Mouse (Mus musculus): ENCODE data around the gene Flt3l. TPM values are rescaled to one million over a fixed set of nuclear protein-coding genes. Genes with fewer than 3 reads are reported as not detected.

Gene Flt3l
- polyA plus RNA-seq, 2 experiments: 3.3 to 12.4 TPM

DNA sequence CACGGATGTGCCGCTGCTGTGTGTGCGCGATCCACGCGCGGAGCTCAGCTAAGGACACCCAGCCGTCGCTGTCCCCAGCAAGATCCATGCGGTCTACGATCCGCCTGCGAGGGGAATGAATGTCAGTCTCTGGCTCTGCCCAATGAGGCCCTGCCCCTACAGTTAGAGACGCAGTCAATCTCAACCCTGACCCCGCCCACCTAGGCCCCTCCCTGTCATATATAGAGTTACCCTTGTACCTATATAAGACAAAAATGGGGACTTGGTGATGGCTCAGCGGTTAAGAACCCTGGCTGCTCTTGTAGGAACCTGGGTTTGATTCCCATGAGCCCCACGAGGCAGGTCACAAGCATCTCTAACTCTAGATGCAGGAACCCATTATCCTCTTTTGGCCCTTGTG is 47.6 kb downstream of the Flt3l start:
- peaks cover 60% of the 10 kb centered on the region for H3K36me3 ChIP-seq (ENCODE audit: control insufficient read depth, insufficient read depth, low read length)
- 93% methylated on average over 16 of the region's 17 CpGs for WGBS
- H3K4me2 ChIP-seq (replicated peaks; ENCODE audit: low read depth, low read length, severe bottlenecking): no peak overlapping the region
- TF ChIP-seq POLR2A (IDR thresholded peaks at IDR 0.05; ENCODE audit: borderline replicate concordance, extremely low read depth, insufficient read depth, insufficient read length): no peak
- no peak overlapping the region for H3K27ac ChIP-seq (replicated peaks; ENCODE audit: low read depth, low read length)
- no peak overlapping the region for H3K9ac ChIP-seq (ENCODE audit: low read depth, low read length, severe bottlenecking)
- no peaks in the 10 kb centered on the region for H3K9me3 ChIP-seq (ENCODE audit: control insufficient read depth, low read length)
- H3K4me3 ChIP-seq (replicated peaks; ENCODE audit: low read length): no peak overlapping the region
- no peaks in the 10 kb centered on the region for H3K27me3 ChIP-seq (ENCODE audit: control insufficient read depth, insufficient read depth, low read length)
- no peak for ATAC-seq (ENCODE audit: low FRiP score, low read depth)
- peaks cover 13% of the 10 kb centered on the region for H3K4me1 ChIP-seq (ENCODE audit: control insufficient read depth, insufficient read depth, low read length)
- DNase-seq (ENCODE audit: low spot score): no peak

DNA sequence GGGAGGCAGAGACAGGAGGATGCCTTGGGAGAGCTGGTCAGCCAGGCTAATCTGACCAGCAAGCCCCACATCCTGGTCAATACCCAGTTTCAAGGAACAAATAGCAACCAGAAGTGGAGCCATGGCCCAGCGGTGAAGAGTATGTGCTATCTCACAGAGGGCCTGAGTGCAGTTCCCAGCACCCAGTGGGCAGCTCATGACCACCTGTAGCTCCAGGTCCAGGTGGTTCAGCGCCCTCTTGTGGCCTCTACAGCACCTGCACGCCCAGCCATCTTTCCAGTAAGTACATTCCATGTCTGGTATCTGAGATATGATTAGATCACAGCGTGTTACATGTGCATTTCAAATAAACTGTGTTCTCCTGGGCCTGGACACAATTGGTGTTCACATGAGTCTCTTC is 50.1 kb downstream of the Flt3l start:
- no peaks in the 10 kb centered on the region for H3K9me3 ChIP-seq (ENCODE audit: control insufficient read depth, low read length)
- 77% methylated on average over 4 of the region's 4 CpGs for WGBS
- H3K27me3 ChIP-seq (ENCODE audit: control insufficient read depth, insufficient read depth, low read length): no peaks in the 10 kb centered on the region
- no peak overlapping the region for H3K4me3 ChIP-seq (replicated peaks; ENCODE audit: low read length)
- no peak overlapping the region for H3K9ac ChIP-seq (ENCODE audit: low read depth, low read length, severe bottlenecking)
- peaks cover 75% of the 10 kb centered on the region for H3K36me3 ChIP-seq (ENCODE audit: control insufficient read depth, insufficient read depth, low read length)
- no peak for DNase-seq (ENCODE audit: low spot score)
- TF ChIP-seq POLR2A (IDR thresholded peaks at IDR 0.05; ENCODE audit: borderline replicate concordance, extremely low read depth, insufficient read depth, insufficient read length): no peak
- H3K4me1 ChIP-seq (ENCODE audit: control insufficient read depth, insufficient read depth, low read length): peaks cover 6% of the 10 kb centered on the region
- H3K4me2 ChIP-seq (replicated peaks; ENCODE audit: low read depth, low read length, severe bottlenecking): no peak overlapping the region
- H3K27ac ChIP-seq (replicated peaks; ENCODE audit: low read depth, low read length): no peak overlapping the region
- ATAC-seq (ENCODE audit: low FRiP score, low read depth): no peak

DNA sequence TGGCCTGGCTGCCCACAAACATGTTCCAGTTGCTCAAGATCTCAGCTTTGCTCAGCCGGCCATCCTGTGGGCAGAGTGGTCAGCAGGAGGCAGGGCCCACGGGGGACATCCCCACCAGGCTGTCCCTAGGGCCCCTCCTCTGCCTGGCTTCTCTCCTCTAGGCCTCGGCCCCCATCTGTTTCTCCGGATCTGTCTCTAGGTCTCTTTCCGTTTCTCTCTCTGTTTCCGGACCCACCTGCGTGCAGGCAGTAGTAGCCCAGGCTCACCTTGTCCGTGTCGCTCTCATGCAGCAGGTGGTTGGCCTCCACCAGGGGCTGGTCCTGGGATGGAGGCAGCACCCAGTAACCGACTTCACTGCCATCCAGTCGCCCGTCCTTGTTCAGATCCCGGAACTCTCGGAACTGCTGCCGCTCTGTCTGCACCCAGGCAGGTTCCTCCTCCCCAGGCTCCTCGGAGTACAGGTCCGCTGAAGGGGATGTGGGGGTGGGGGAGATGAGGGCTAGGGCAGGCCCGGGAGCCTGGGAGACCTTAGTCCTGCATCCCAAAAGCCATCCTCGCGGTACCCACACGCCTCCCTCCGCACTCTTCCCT is 52.8 kb downstream of the Flt3l start:
- ATAC-seq (ENCODE audit: low FRiP score, low read depth) (no peak), DNase-seq (ENCODE audit: low spot score) (no peak)
- H3K36me3 ChIP-seq (ENCODE audit: control insufficient read depth, insufficient read depth, low read length): peaks cover 62% of the 10 kb centered on the region
- H3K4me2 ChIP-seq (replicated peaks; ENCODE audit: low read depth, low read length, severe bottlenecking): no peak overlapping the region
- H3K27me3 ChIP-seq (ENCODE audit: control insufficient read depth, insufficient read depth, low read length): no peaks in the 10 kb centered on the region
- H3K9ac ChIP-seq (ENCODE audit: low read depth, low read length, severe bottlenecking): no peak overlapping the region
- no peaks in the 10 kb centered on the region for H3K9me3 ChIP-seq (ENCODE audit: control insufficient read depth, low read length)
- TF ChIP-seq POLR2A (IDR thresholded peaks at IDR 0.05; ENCODE audit: borderline replicate concordance, extremely low read depth, insufficient read depth, insufficient read length): no peak
- no peak overlapping the region for H3K27ac ChIP-seq (replicated peaks; ENCODE audit: low read depth, low read length)
- H3K4me1 ChIP-seq (ENCODE audit: control insufficient read depth, insufficient read depth, low read length): no peaks in the 10 kb centered on the region
- H3K4me3 ChIP-seq (replicated peaks; ENCODE audit: low read length): no peak overlapping the region; the same call in 1 of the 2 replicates
- WGBS: 81% methylated on average over 22 of the region's 22 CpGs

DNA sequence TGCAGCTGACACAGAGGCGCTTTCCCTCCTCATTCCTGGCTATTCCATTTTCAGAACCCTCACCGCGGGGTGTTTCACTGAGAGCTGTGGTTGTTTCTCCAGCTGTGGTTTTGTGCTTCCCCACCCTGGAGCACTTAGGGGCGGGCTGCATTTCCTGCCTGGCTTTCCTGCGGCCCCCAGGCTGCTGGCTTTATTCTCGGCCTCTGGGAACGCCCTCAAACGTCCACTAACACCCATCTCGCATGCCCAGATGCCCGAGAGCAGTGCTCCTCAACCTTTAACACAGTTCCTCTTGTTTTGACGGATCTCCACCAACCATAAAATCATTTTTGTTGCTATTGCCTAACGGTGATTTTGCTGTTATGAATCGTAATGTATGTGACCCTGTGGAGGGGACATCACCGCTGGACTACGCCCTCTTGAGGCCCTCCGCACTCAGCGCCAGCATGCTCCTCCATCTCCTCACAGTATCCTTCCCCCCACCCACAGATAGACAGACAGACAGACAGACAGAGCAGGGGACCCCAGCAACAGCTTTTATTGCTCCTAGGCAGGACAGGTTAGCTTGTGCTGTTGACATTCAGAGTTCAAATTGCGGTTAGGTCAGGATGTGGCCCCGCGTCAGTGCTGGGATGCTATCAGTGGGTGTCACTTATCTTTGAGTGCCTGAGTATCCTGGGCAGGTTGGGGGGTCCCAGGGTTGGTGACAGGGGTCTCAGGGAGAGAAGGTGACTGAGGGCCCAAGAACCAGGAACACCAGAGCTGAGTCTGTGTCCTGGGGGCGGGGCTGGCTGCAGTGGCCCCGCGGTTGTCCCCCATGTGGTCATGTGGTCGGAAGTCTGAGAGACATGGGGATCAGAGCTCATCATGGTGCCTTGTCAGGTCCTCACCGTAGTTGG is 53.6 kb downstream of the Flt3l start:
- no peak overlapping the region; the same call in 1 of the 2 replicates for H3K4me3 ChIP-seq (replicated peaks; ENCODE audit: low read length)
- no peaks in the 10 kb centered on the region for H3K27me3 ChIP-seq (ENCODE audit: control insufficient read depth, insufficient read depth, low read length)
- H3K4me1 ChIP-seq (ENCODE audit: control insufficient read depth, insufficient read depth, low read length): no peaks in the 10 kb centered on the region
- TF ChIP-seq POLR2A (IDR thresholded peaks at IDR 0.05; ENCODE audit: borderline replicate concordance, extremely low read depth, insufficient read depth, insufficient read length): no peak
- H3K36me3 ChIP-seq (ENCODE audit: control insufficient read depth, insufficient read depth, low read length): peaks cover 58% of the 10 kb centered on the region
- WGBS: 68% methylated on average over 25 of the region's 25 CpGs
- peak overlapping the region; percentile 52 for H3K27ac ChIP-seq (replicated peaks; ENCODE audit: low read depth, low read length)
- no peak overlapping the region for H3K4me2 ChIP-seq (replicated peaks; ENCODE audit: low read depth, low read length, severe bottlenecking)
- ATAC-seq (ENCODE audit: low FRiP score, low read depth) (peak; percentile 13; the same call in 1 of the 2 replicates), DNase-seq (ENCODE audit: low spot score) (no peak)
- H3K9me3 ChIP-seq (ENCODE audit: control insufficient read depth, low read length): no peaks in the 10 kb centered on the region
- H3K9ac ChIP-seq (ENCODE audit: low read depth, low read length, severe bottlenecking): no peak overlapping the region

DNA sequence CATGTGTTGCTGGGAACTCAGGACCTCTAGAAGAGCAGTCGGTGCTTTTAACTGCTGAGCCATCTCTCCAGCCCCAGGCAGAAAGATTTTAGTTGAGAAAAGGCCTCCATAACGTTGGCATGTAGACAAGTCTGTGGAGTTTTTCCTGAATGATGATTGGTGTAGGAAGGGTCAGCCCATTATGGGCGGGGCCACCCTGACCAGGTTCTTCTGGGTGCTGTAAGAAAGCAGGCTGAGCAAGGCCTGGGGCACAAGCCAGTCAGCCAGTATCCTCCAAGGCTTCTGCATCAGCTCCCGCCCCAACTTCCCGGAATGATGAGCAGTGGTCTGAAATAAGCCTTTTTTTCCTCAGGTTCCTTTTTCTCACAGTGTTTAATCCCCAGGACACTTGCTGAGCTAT is 55.2 kb downstream of the Flt3l start:
- DNase-seq (ENCODE audit: low spot score) (no peak), ATAC-seq (ENCODE audit: low FRiP score, low read depth) (no peak)
- Histone ChIP-seq H3K4me1 (ENCODE audit: control insufficient read depth, insufficient read depth, low read length) (no peaks in the 10 kb centered on the region), H3K36me3 (ENCODE audit: control insufficient read depth, insufficient read depth, low read length) (peaks cover 57% of the 10 kb centered on the region), H3K27me3 (ENCODE audit: control insufficient read depth, insufficient read depth, low read length) (no peaks in the 10 kb centered on the region), H3K9ac (ENCODE audit: low read depth, low read length, severe bottlenecking) (no peak overlapping the region), H3K4me2 (replicated peaks; ENCODE audit: low read depth, low read length, severe bottlenecking) (no peak overlapping the region), H3K4me3 (replicated peaks; ENCODE audit: low read length) (no peak overlapping the region), H3K27ac (replicated peaks; ENCODE audit: low read depth, low read length) (no peak overlapping the region), H3K9me3 (ENCODE audit: control insufficient read depth, low read length) (no peaks in the 10 kb centered on the region)
- TF ChIP-seq POLR2A (IDR thresholded peaks at IDR 0.05; ENCODE audit: borderline replicate concordance, extremely low read depth, insufficient read depth, insufficient read length): no peak
- 50% methylated on average over 5 of the region's 5 CpGs for WGBS
